In genomic region chr10:81551597-81552102, GRCm38 (mm10) we compare ENCODE assay signal across 8 mouse cellular contexts. TPM values are rescaled to one million over a fixed set of nuclear protein-coding genes. Genes with fewer than 3 reads are reported as not detected.
A peak's percentile ranks its signal among the peaks of the same experiment; 100 is the strongest.
DNase-seq lines count a peak whose midpoint lies in the region; ATAC-seq and TF ChIP-seq lines count a peak whose summit lies in the region.

No protein-coding gene starts in this region.

- TF ChIP-seq POLR2A in testis, adult 2 months (IDR thresholded peaks at IDR 0.05; ENCODE audit: control insufficient read depth, low read depth, low read length), result no peak

- peak; percentile 80 for ATAC-seq in forebrain, embryonic 14.5 days
- peak; percentile 76 for ATAC-seq in liver, embryonic 16.5 days (ENCODE audit: low read depth)
- peak; percentile 86 for ATAC-seq in neural tube, embryonic 13.5 days (ENCODE audit: low read depth)

- no peak overlapping the region for H3K9ac ChIP-seq in forebrain, embryonic 14.5 days (ENCODE audit: low read length)
- H3K9ac ChIP-seq in liver, embryonic 16.5 days (ENCODE audit: low read depth, low read length), result peak overlapping the region; percentile 32; the same call in 1 of the 2 replicates
- H3K9ac ChIP-seq in neural tube, embryonic 13.5 days, result no peak overlapping the region

- no peak overlapping the region for H3K4me3 ChIP-seq in forebrain, embryonic 14.5 days (ENCODE audit: low read depth, low read length)
- H3K4me3 ChIP-seq in liver, embryonic 16.5 days (ENCODE audit: low read depth, low read length), result no peak overlapping the region
- no peak overlapping the region for H3K4me3 ChIP-seq in neural tube, embryonic 13.5 days
- H3K4me3 ChIP-seq in testis, adult 2 months (ENCODE audit: control insufficient read depth, low read depth, low read length), result no peak overlapping the region

- H3K27ac ChIP-seq in forebrain, embryonic 14.5 days (ENCODE audit: low read depth, low read length), result no peak overlapping the region
- H3K27ac ChIP-seq in liver, embryonic 16.5 days (ENCODE audit: low read length), result no peak overlapping the region
- H3K27ac ChIP-seq in neural tube, embryonic 13.5 days (replicated peaks), result peak overlapping the region; percentile 30; the same call in 1 of the 2 replicates
- no peak overlapping the region for H3K27ac ChIP-seq in testis, adult 2 months (ENCODE audit: control insufficient read depth, insufficient read depth, low read depth, low read length)

- no peaks in the 10 kb centered on the region for H3K27me3 ChIP-seq in forebrain, embryonic 14.5 days (replicated peaks; ENCODE audit: control insufficient read depth, insufficient read depth, low read length)
- H3K27me3 ChIP-seq in liver, embryonic 16.5 days (ENCODE audit: control insufficient read depth, insufficient read depth, low read depth, low read length), result no peaks in the 10 kb centered on the region
- 0 out of 2 replicates have a peak, but pooled peaks cover 3% of the 10 kb centered on the region for H3K27me3 ChIP-seq in neural tube, embryonic 13.5 days
- no peaks in the 10 kb centered on the region for H3K27me3 ChIP-seq in testis, adult 2 months (ENCODE audit: control insufficient read depth, insufficient read depth, low read length)

- peak; percentile 78 for TF ChIP-seq CTCF in testis, adult 2 months (IDR thresholded peaks at IDR 0.05; ENCODE audit: control insufficient read depth, insufficient read depth, insufficient replicate concordance, low read depth, low read length)

- intact Hi-C loops in heart, postnatal 10 days (cut with DNase I), result loop anchor here (1.0 to 10.0 kb wide), 3 partner anchors 33 to 53 kb away; partner anchors contain the start of genes BC025920 and Tle6

- no peaks in the 10 kb centered on the region for H3K9me3 ChIP-seq in forebrain, embryonic 14.5 days (replicated peaks; ENCODE audit: control insufficient read depth, low read length)
- H3K9me3 ChIP-seq in liver, embryonic 16.5 days (replicated peaks; ENCODE audit: control insufficient read depth, low read length), result no peaks in the 10 kb centered on the region
- no peaks in the 10 kb centered on the region for H3K9me3 ChIP-seq in neural tube, embryonic 13.5 days

- no peak overlapping the region for H3K4me2 ChIP-seq in forebrain, embryonic 14.5 days (ENCODE audit: low read length)
- H3K4me2 ChIP-seq in liver, embryonic 16.5 days (ENCODE audit: low read depth, low read length), result no peak overlapping the region
- no peak overlapping the region for H3K4me2 ChIP-seq in neural tube, embryonic 13.5 days

- 0 out of 2 replicates have a peak, but pooled peaks cover 2% of the 10 kb centered on the region for H3K4me1 ChIP-seq in forebrain, embryonic 14.5 days (ENCODE audit: control insufficient read depth, insufficient read depth, low read length)
- peaks cover 14% of the 10 kb centered on the region for H3K4me1 ChIP-seq in liver, embryonic 16.5 days (ENCODE audit: control insufficient read depth, low read depth, low read length)
- no peaks in the 10 kb centered on the region for H3K4me1 ChIP-seq in neural tube, embryonic 13.5 days (replicated peaks)
- peaks cover 8% of the 10 kb centered on the region for H3K4me1 ChIP-seq in testis, adult 2 months (ENCODE audit: control insufficient read depth, insufficient read depth, low read length)

- WGBS in forebrain, embryonic 14.5 days, result 7% methylated on average over 12 of the region's 12 CpGs
- 1% methylated on average over 12 of the region's 12 CpGs for WGBS in liver, embryonic 16.5 days (ENCODE audit: insufficient replicate concordance)
- whole genome bisulfite sequencing in neural tube, embryonic 13.5 days, result 7% methylated on average over 12 of the region's 12 CpGs

- no peaks in the 10 kb centered on the region for H3K36me3 ChIP-seq in forebrain, embryonic 14.5 days (ENCODE audit: control insufficient read depth, insufficient read depth, low read length)
- no peaks in the 10 kb centered on the region for H3K36me3 ChIP-seq in liver, embryonic 16.5 days (ENCODE audit: control insufficient read depth, insufficient read depth)
- H3K36me3 ChIP-seq in neural tube, embryonic 13.5 days, result no peaks in the 10 kb centered on the region
- no peaks in the 10 kb centered on the region for H3K36me3 ChIP-seq in testis, adult 2 months (ENCODE audit: control insufficient read depth, insufficient read depth, low read length)

- peak; percentile 89 for DNase-seq in ES-CJ7 (ENCODE audit: low read depth, low spot score)
- peak; percentile 65 for DNase-seq in c-Kit-positive CD71-positive TER-119-negative erythroid progenitor cells, embryonic 14.5 days (ENCODE audit: low read depth)
- peak; percentile 87 for DNase-seq in forebrain, embryonic 14.5 days (ENCODE audit: low spot score)
- peak; percentile 90 to 93 for DNase-seq in heart, postnatal 10 days
- peak; percentile 90 to 94 for DNase-seq in kidney, postnatal 4 days

RNA-seq across cellular contexts. Expression of gene Gna11, which starts 6.7 kb away (rescaled TPM):
- polyA plus RNA-seq in forebrain, embryonic 14.5 days (2014; fragmentation: Nextera tagmentation; extraction: Ambion mirVana), result 97.6 and 98.9 TPM in 2 replicates
- 10 to 100 TPM; 59.2 to 60.6 TPM for total RNA-seq in heart, postnatal 10 days (2021)
- 20.0 and 24.3 TPM in 2 replicates for polyA plus RNA-seq in liver, embryonic 16.5 days (2015; fragmentation: Nextera tagmentation; extraction: Ambion mirVana)
- polyA plus RNA-seq in neural tube, embryonic 13.5 days (2015; fragmentation: Nextera tagmentation; extraction: Ambion mirVana), result 78.8 and 81.6 TPM in 2 replicates
- polyA plus RNA-seq in testis, adult 2 months (2012; rRNA removed), result 26.3 and 28.9 TPM in 2 replicates

RNA-seq across cellular contexts. Expression of gene Aes, which starts 7.6 kb away (rescaled TPM):
- polyA plus RNA-seq in forebrain, embryonic 14.5 days (2014; fragmentation: Nextera tagmentation; extraction: Ambion mirVana), result 415 and 532 TPM in 2 replicates
- total RNA-seq in heart, postnatal 10 days (2021), result 100 to 1,000 TPM; 867 to 890 TPM
- 131 and 141 TPM in 2 replicates for polyA plus RNA-seq in liver, embryonic 16.5 days (2015; fragmentation: Nextera tagmentation; extraction: Ambion mirVana)
- polyA plus RNA-seq in neural tube, embryonic 13.5 days (2015; fragmentation: Nextera tagmentation; extraction: Ambion mirVana), result 572 and 635 TPM in 2 replicates
- 154 and 172 TPM in 2 replicates for polyA plus RNA-seq in testis, adult 2 months (2012; rRNA removed)

RNA-seq across cellular contexts. Expression of gene Tle2, which starts 22.7 kb away (rescaled TPM):
- polyA plus RNA-seq in forebrain, embryonic 14.5 days (2014; fragmentation: Nextera tagmentation; extraction: Ambion mirVana), result 12.0 and 17.2 TPM in 2 replicates
- total RNA-seq in heart, postnatal 10 days (2021), result 10 to 100 TPM in 1 of 2 experiments, 1 to 10 TPM in 1; 8.1 to 11.2 TPM
- polyA plus RNA-seq in liver, embryonic 16.5 days (2015; fragmentation: Nextera tagmentation; extraction: Ambion mirVana), result 1.8 and 2.7 TPM in 2 replicates
- 31.1 and 32.9 TPM in 2 replicates for polyA plus RNA-seq in neural tube, embryonic 13.5 days (2015; fragmentation: Nextera tagmentation; extraction: Ambion mirVana)
- polyA plus RNA-seq in testis, adult 2 months (2012; rRNA removed), result 19.0 and 22.1 TPM in 2 replicates

RNA-seq across cellular contexts. Expression of gene Gna15, which starts 27.6 kb away (rescaled TPM):
- polyA plus RNA-seq in forebrain, embryonic 14.5 days (2014; fragmentation: Nextera tagmentation; extraction: Ambion mirVana), result 0.90 and 1.2 TPM in 2 replicates
- total RNA-seq in heart, postnatal 10 days (2021), result under 1 TPM; 0.60 to 0.74 TPM
- 4.3 and 4.4 TPM in 2 replicates for polyA plus RNA-seq in liver, embryonic 16.5 days (2015; fragmentation: Nextera tagmentation; extraction: Ambion mirVana)
- polyA plus RNA-seq in neural tube, embryonic 13.5 days (2015; fragmentation: Nextera tagmentation; extraction: Ambion mirVana), result 1.3 and 1.9 TPM in 2 replicates
- 1.0 and 1.2 TPM in 2 replicates for polyA plus RNA-seq in testis, adult 2 months (2012; rRNA removed)

RNA-seq across cellular contexts. Expression of gene Tle6, which starts 49.2 kb away (rescaled TPM):
- polyA plus RNA-seq in forebrain, embryonic 14.5 days (2014; fragmentation: Nextera tagmentation; extraction: Ambion mirVana), result 2.4 and 2.5 TPM in 2 replicates
- total RNA-seq in heart, postnatal 10 days (2021), result 10 to 100 TPM; 10.2 to 11.1 TPM
- 3.5 and 4.5 TPM in 2 replicates for polyA plus RNA-seq in liver, embryonic 16.5 days (2015; fragmentation: Nextera tagmentation; extraction: Ambion mirVana)
- 4.9 and 6.2 TPM in 2 replicates for polyA plus RNA-seq in neural tube, embryonic 13.5 days (2015; fragmentation: Nextera tagmentation; extraction: Ambion mirVana)
- 16.5 and 16.9 TPM in 2 replicates for polyA plus RNA-seq in testis, adult 2 months (2012; rRNA removed)
